Mouse (Mus musculus): Measurements from ENCODE around the gene Gm20683.
A peak's percentile ranks its signal among the peaks of the same experiment; 100 is the strongest.

Gene Gm20683

GRCm38 (mm10) chr17:25828712-25829557 is 12.6 kb downstream of the Gm20683 start, which contains the start of gene Jmjd8:
Gene Jmjd8, plus strand, starts transcription at chr17:25828867.
- TF ChIP-seq GATA4 (IDR thresholded peaks at IDR 0.05; ENCODE audit: insufficient replicate concordance, low read length) = peak; percentile 79; the same call in 1 of the 2 replicates

DNA sequence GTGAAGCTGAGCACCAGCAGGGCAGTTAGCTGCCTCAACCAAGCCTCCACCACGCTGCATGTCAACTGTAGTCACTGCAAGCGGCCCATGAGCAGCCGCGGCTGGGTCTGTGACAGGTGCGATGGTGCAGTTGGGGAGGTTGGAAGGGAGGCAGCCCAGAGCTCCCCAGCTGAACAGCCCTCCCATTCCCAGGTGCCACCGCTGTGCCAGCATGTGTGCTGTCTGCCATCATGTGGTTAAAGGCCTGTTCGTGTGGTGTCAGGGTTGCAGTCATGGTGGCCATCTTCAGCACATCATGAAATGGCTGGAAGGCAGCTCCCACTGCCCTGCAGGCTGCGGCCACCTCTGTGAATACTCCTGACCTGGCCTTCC is 13.4 kb downstream of the Gm20683 start:
- TF ChIP-seq GATA4 (IDR thresholded peaks at IDR 0.05; ENCODE audit: insufficient replicate concordance, low read length) = no peak

DNA sequence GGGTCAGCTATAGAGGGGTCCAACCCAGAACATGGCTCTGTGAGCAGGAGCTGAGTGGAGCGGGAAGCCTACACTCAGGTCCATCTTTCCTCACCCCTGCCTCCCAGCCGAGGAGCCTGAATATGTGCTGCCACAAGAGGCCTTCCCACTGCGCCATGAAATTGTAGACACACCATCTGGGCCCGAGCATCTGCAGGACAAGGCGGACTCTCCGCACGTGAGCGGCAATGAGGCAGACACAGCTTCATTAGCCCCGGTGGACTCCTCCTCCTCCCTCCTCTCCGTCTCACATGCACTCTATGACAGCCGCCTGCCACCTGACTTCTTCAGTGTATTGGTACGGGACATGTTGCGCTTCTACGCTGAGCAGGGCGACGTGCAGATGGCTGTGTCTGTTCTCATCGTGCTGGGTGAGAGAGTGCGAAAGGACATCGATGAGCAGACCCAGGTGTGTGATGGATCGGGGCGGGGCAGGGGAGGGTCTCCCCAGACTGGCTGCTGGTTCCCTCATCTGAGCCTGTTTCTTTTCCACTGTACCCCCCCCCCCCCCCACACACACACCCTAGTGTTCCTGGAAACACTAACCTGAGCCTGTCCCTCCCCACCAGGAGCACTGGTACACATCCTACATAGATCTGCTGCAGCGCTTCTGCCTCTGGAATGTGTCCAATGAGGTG is 13.9 kb downstream of the Gm20683 start:
- no peak for TF ChIP-seq GATA4 (IDR thresholded peaks at IDR 0.05; ENCODE audit: insufficient replicate concordance, low read length)

DNA sequence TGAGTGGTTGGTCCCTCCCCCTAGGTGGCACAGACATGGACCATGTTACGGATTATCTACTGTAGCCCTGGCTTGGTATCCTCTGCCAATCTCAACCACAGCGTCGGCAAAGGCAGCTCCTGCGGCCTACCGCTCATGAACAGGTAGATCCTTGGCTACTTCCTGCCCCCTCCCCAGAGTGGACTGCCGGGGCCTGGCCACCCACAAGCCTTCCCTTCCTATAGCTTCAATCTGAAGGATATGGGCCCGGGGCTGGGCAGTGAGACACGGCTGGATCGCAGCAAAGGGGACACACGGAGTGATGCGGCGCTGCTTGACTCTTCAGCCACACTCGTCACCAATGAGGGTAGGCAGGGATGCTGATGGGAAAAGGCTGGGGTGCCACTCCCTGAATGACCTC is 14.6 kb downstream of the Gm20683 start:
- TF ChIP-seq GATA4 (IDR thresholded peaks at IDR 0.05; ENCODE audit: insufficient replicate concordance, low read length) = no peak

- TF ChIP-seq GATA4 (IDR thresholded peaks at IDR 0.05; ENCODE audit: insufficient replicate concordance, low read length) = no peak
Measured at GRCm38 (mm10) chr17:25825984-25826570, 15.5 kb downstream of the Gm20683 start.

DNA sequence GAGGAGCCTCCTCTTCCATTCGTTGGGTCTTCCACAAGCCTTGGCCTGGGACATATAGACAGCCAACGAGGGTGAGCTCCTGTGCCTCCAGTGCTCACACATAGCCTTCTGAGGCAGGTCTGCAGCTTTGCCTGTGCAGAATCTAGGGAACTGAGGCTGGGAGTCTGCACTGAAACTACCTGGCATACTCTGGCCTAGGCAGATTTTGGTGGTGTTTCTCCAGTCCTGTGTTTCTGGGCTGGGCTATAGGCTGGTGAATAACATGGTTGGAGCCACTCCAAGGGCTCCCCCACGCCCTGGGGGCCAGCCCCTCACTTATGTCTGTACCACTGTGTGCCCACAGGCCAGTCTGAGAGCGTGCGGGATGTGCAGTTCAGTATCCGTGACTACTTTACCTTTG is 16.3 kb downstream of the Gm20683 start:
- no peak for TF ChIP-seq GATA4 (IDR thresholded peaks at IDR 0.05; ENCODE audit: insufficient replicate concordance, low read length)

DNA sequence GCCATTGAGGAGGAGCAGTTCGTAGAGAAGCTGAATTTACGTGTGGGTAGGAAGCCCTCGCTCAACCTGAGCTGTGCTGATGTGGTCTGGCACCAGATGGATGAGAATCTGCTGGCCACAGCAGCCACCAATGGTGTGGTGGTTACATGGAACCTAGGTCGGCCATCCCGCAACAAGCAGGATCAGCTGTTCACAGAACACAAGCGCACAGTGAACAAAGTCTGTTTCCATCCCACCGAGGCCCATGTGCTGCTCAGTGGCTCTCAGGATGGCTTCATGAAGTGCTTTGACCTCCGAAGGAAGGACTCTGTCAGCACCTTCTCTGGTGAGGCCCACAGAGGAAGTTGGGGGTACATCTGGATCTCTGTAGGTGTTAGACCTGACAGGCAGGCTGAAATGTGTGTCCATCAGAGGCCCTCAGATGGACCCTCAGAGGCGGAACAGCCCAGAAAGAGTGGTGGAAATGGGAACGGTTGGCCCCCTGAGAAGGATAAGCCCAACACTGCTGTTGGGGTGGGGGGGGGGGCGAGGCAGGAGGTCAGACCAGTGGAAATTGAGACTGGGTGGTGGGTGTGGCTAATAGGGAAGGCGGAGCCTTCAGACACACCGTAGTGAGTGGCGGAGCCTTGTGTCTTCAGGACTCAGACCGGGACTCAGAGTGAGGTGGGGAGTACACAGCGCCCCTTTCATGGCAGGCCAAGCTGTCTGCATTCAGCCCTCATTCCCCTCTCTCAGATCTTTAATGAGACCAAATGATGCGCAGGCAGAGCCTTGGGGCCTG is 17.0 kb downstream of the Gm20683 start:
- TF ChIP-seq GATA4 (IDR thresholded peaks at IDR 0.05; ENCODE audit: insufficient replicate concordance, low read length) = no peak

- TF ChIP-seq GATA4 (IDR thresholded peaks at IDR 0.05; ENCODE audit: insufficient replicate concordance, low read length) = no peak
Measured at GRCm38 (mm10) chr17:25823452-25823851, 18.1 kb downstream of the Gm20683 start, which contains the start of gene Wdr24. Gene Wdr24, plus strand, starts transcription at chr17:25823627.

GRCm38 (mm10) chr17:25818851-25819780 is 22.4 kb downstream of the Gm20683 start:
- no peak for TF ChIP-seq GATA4 (IDR thresholded peaks at IDR 0.05; ENCODE audit: insufficient replicate concordance, low read length)

GRCm38 (mm10) chr17:25817662-25818061 is 23.9 kb downstream of the Gm20683 start:
- TF ChIP-seq GATA4 (IDR thresholded peaks at IDR 0.05; ENCODE audit: insufficient replicate concordance, low read length) = no peak

GRCm38 (mm10) chr17:25813471-25813870 is 28.1 kb downstream of the Gm20683 start:
- no peak for TF ChIP-seq GATA4 (IDR thresholded peaks at IDR 0.05; ENCODE audit: insufficient replicate concordance, low read length)

GRCm38 (mm10) chr17:25810890-25811289 is 30.7 kb downstream of the Gm20683 start:
- no peak for TF ChIP-seq GATA4 (IDR thresholded peaks at IDR 0.05; ENCODE audit: insufficient replicate concordance, low read length)

DNA sequence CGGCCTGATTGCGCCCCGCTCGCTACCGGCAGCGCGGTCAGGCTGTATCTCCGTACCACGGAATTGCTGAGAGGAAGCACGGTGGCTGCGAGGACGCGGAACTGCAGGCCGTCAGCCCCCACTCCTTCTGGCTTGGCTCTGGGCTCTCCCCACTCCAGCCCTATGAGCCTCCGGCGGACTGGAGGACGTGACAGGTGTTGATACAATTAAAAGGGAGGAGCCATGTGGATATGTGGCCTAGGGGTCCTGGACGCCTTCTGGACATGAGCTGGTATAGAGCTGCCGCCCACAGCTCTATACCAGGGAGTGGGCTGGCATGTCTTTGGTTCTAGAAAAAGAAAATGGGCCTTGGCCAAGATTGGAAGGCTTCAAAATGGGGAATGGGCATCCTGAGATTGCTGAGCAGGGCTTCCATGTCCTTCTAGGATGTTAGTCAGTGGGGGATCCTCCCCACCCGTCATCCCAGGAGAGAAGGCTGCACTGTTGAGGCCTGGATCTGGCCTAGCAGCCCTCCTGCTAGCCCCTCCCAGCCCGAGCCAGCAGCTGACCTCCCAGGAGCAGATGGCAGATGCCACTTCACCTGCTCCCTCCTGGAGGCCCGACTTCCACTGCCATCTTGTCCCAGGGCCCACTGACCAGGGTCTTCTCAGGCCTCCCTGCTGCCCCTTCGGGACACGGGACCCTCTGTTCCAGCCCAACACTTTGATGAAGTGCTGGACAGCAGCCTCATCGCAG is 31.8 kb downstream of the Gm20683 start:
- TF ChIP-seq GATA4 (IDR thresholded peaks at IDR 0.05; ENCODE audit: insufficient replicate concordance, low read length) = no peak
